In the genomic region with DNA sequence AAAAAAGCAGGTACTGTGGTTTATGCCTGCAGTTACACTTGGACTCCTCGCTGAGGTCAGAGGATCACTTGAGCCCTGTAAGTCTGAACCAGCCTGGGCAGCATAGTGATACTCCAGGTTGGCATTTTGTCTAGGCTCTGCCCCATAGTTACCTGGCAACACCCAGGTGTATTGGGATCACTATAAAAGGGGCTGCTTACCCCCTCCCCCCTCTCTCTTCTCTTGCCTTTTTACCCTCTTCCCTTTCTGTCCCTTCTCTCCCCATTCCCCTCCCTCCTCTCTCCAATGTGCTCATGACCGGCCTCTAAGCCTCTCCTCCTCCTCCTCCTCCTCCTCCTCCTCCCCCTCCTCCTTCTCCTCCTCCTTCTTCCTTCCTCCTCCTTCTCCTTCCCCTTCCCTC, we compare ENCODE assay signal across 35 mouse cellular contexts.
"Had no signal": no experiment of that assay in that cellular context is flagged by ENCODE, and none has a peak within 500 bp of the region (broad histone marks: within the 10 kb centered on the region; RNA-seq: fewer than 3 reads in every experiment).

No protein-coding gene starts in this region.

- H3K4me2 ChIP-seq: heart, embryonic 12.5 days; heart, embryonic 13.5 days; heart, embryonic 15.5 days; hindbrain, embryonic 12.5 days; hindbrain, embryonic 13.5 days; hindbrain, embryonic 14.5 days; hindbrain, embryonic 15.5 days; intestine, embryonic 15.5 days; kidney, embryonic 15.5 days had no signal

- ATAC-seq: hindbrain, embryonic 16.5 days; hindbrain, postnatal 0 days; inflammation-experienced regulatory T-cells, adult 6 months; intestine, embryonic 15.5 days; intestine, embryonic 16.5 days; intestine, postnatal 0 days had no signal

- H3K27ac ChIP-seq: heart, embryonic 10.5 days; heart, embryonic 13.5 days; heart, embryonic 15.5 days; hindbrain, embryonic 10.5 days; hindbrain, embryonic 12.5 days; hindbrain, embryonic 13.5 days; hindbrain, embryonic 14.5 days; hindbrain, embryonic 15.5 days; hindbrain, postnatal 0 days; intestine, embryonic 15.5 days; kidney, embryonic 15.5 days; kidney, postnatal 0 days; layer of hippocampus, adult 2 months; left cerebral cortex, adult 2 months had no signal

- H3K9me3 ChIP-seq: heart, embryonic 10.5 days; heart, embryonic 12.5 days; heart, embryonic 13.5 days; heart, embryonic 15.5 days; hindbrain, embryonic 10.5 days; hindbrain, embryonic 12.5 days; hindbrain, embryonic 13.5 days; hindbrain, embryonic 15.5 days; intestine, embryonic 15.5 days; kidney, embryonic 15.5 days had no signal

- DNase-seq: heart, postnatal 10 days; heart, postnatal 14 days; heart, postnatal 36 days; heart, postnatal 4 days; kidney, adult 11 months; kidney, adult 18-20 months; kidney, adult 2 months; kidney, adult 8-10 months; kidney, adult 9 months; kidney, postnatal 10 days; kidney, postnatal 14 days; kidney, postnatal 25 days; kidney, postnatal 36 days; kidney, postnatal 4 days; layer of hippocampus, adult 9-11 months; layer of hippocampus, postnatal 36 days had no signal

- H3K36me3 ChIP-seq: heart, embryonic 10.5 days; heart, embryonic 12.5 days; heart, embryonic 13.5 days; heart, embryonic 15.5 days; hindbrain, embryonic 10.5 days; hindbrain, embryonic 12.5 days; hindbrain, embryonic 13.5 days; hindbrain, embryonic 15.5 days; intestine, embryonic 15.5 days; kidney, embryonic 15.5 days had no signal

- H3K9ac ChIP-seq: heart, embryonic 12.5 days; heart, embryonic 13.5 days; heart, embryonic 15.5 days; hindbrain, embryonic 12.5 days; hindbrain, embryonic 13.5 days; hindbrain, embryonic 14.5 days; hindbrain, embryonic 15.5 days; intestine, embryonic 15.5 days; kidney, embryonic 15.5 days had no signal

- H3K4me1 ChIP-seq: heart, embryonic 15.5 days; hindbrain, embryonic 10.5 days; hindbrain, embryonic 12.5 days; hindbrain, embryonic 13.5 days; hindbrain, embryonic 15.5 days; intestine, embryonic 15.5 days had no signal

- H3K4me3 ChIP-seq: heart, embryonic 10.5 days; heart, embryonic 12.5 days; heart, embryonic 13.5 days; heart, embryonic 15.5 days; hindbrain, embryonic 10.5 days; hindbrain, embryonic 12.5 days; hindbrain, embryonic 13.5 days; hindbrain, embryonic 15.5 days; intestine, embryonic 15.5 days; kidney, embryonic 15.5 days; layer of hippocampus, adult 2 months; left cerebral cortex, adult 2 months had no signal

- H3K27me3 ChIP-seq: heart, embryonic 12.5 days; heart, embryonic 13.5 days; heart, embryonic 15.5 days; hindbrain, embryonic 12.5 days; hindbrain, embryonic 15.5 days; intestine, embryonic 15.5 days; kidney, embryonic 15.5 days had no signal
